Mouse (Mus musculus) gastrocnemius, postnatal 36 days (tissue): ENCODE results near the gene Rbpms2. TPM values are rescaled to one million over a fixed set of nuclear protein-coding genes. Genes with fewer than 3 reads are reported as not detected.

Source experiments
- DNase-seq, 2 experiments: peaks; one replicate each; pipeline ENCODE4 v3.0.0; 2022
- intact Hi-C: fragments of 180-260 bp; cut with DNase I; formaldehyde crosslinking; loops from one replicate; pipeline ENCODE4 v1.15.1; 2025
- total RNA-seq, 2 experiments: library from RNA; stranded (reverse); gene quantifications; 2 replicates each; pipeline ENCODE4 v1.2.3; 2021

Rbpms2 gene
- total RNA-seq, 2 experiments from 2014 or later = 1.7 to 1.9 TPM

DNA sequence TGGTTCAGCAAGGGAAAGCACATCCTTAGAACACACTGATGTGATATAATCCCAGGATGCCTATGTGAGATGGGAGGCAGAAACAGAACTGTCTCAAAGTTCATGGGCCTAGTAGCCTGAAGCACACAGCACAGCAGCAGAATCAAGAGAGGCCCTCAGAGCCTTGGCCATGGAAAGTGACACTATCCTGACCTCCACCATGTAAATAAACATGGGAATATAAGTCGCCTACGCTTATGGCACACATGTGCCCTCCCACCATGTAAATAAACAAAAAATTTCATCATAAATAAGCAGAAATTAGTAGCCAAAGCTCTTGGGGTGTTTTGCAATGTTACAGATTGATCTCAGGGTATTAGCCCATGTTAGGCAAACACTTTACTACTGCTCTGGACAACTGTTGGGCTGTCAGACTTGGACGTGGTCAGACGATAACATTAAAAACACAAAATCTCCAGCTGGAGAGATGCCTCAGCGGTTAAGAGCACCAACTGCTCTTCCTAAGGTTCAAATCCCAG lies 17.4 kb upstream of the Rbpms2 start:
- intact Hi-C loops = no loop called here
- DNase-seq = no peak

DNA sequence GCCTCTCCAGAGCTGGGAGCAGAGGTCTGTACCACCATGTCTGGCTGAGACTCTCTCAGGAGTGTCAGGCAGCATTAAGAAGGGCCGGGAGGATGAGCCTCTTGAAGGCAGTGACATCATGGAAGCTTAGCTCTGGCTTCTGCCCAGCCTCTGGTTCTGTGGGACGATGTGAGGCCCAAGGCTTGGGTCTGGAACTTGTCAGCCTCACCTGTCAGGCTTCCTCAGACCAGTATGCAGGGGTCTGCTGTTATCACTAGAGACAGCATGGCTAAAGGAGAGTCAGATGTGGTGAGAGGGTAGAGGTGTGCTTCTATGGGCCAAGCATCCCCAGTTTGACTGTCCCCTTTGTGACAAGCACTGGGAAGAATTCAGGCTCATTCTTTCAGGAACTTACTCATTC lies 16.4 kb upstream of the Rbpms2 start:
- intact Hi-C loops = no loop called here
- no peak for DNase-seq

DNA sequence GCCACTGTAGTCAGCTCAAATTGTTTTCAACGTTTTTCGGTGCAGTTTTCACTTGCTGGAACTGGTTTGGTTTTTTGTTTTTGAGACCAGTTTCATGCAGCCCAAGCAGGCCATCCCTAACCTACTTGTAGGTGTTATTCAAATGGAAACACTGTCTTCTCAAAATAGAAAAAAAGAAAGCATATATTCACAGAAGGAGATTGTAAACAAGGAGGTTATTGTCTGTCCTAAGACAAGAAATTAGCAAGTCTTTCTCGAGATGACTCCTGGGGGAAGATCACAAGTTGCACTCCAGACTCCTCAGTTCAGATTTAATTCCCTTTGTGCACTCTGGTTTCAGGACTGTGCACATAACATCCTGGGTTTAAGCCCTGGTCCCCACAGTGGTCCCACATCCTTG lies 10.1 kb upstream of the Rbpms2 start:
- no peak for DNase-seq
- intact Hi-C loops = no loop called here

DNA sequence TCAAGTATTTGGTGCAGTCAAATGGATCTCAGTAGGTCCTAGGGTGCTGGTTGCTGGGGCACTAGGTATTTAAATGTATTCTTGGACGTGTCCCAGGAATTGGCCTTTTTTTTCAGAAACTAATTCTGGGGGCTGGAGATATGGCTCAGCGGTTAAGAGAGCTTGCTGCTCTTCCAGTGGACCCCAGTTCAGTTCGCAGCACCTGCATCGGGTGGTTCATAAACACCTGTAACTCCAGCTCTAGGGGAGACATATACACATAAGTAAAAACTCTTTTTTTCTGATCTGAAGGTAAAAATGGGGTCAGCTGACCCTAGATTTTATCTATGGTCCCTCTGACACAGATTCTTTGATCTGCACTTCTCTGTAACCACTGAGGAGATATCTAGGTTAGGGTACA lies 8.3 kb upstream of the Rbpms2 start:
- intact Hi-C loops = no loop called here
- DNase-seq = no peak

DNA sequence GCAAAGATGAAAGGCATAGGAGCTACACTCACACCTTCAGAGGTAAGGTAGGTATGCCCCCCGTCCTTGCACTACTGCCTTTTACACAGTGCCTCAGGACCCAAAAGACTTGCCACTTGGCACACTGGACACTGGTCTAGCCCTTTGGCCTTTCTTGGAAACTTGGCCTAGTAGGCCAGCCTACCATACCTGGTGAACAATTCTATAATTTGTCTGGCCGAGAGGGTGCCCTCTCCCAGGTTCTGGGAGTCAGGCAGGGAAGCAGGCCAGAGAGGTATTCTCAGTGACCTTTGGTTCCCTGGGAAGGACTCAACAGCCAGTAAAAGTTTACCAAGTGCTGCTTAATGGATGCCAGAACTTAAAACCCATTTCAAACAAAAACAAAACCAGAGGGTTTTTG lies 7.8 kb upstream of the Rbpms2 start:
- no peak for DNase-seq
- intact Hi-C loops = no loop called here

DNA sequence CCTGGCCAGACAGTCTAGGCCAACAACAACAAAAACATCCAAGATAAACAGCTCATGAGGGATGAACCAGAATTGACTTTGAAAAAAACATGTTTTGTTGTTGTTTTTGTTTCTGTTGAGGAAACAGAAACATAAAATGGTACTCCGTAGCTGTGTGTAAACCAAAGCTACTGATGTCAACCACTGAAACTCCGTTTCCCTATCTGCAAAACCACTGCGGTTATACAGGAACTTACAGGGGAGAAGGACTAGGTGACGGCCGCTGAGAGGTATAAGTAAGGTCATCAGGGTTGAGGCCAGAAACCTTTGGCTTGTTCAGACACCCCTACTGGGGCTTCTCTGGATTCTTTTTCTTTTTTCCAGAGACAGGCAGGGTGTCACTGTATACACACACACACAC lies 6.6 kb upstream of the Rbpms2 start:
- DNase-seq = no peak
- intact Hi-C loops = no loop called here

DNA sequence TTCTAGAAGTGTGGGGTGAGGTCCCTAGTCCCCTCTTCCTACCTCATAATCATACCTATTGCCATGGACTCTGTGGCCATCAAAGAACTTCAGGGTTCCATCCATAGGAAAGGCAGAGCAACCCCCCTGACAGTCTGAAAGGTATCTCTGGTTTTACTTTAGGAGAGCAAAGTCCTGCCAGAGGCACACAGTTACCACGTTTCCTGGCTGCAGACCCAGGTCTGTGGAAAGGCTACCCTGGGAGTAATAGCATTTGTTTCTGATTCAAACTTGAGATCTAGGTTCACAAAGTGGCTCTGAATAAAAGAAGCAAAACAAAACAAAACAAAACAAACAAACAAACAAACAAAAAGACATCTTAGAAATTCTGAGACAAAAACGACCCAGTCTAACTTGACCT lies 5.2 kb upstream of the Rbpms2 start:
- no peak for DNase-seq
- intact Hi-C loops = no loop called here

DNA sequence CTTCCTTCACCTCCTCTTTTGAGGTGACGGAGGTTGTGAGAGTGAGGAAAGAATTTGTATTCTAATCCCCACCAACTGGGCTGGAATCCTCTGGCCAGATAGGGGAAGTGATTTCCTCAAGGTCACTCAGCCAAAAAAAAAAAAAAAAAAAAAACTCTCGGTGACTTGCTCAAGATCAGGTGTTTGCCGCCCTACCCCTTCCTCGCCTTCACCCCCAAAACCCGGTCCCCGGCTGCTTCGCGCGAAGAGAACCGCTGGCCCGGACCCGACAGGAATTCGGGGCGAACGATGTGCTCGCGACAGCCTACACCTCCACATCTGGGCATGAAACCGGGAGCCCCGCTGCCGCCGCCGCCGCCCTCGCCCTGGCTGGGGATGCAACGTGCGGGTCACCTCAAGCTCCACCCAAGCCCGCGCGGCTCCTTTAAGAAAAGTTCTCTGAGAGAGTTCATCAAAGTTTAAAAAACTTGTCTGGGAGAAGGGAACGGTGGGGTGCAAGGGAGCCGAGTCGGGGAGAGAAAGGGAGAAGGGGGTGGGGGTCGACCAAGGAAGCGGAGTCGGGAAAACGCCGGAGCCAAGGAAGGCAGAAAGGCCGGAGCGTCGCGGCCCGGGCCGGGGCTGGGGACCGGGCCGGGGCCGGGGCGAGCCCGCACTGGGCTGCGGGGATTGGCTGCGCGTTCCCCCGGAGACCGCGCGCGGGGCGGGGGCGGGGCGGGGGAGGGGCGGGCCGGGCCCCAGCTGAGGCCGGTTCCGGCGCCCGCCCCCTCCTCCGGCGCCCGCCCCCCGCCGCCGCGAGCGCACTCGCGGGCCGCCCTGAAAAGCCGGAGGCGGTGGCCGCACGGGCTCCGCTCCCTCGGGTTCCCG lies 551 bp downstream of the Rbpms2 start:
- intact Hi-C loops = no loop called here
- DNase-seq = peak; percentile 29 to 37

DNA sequence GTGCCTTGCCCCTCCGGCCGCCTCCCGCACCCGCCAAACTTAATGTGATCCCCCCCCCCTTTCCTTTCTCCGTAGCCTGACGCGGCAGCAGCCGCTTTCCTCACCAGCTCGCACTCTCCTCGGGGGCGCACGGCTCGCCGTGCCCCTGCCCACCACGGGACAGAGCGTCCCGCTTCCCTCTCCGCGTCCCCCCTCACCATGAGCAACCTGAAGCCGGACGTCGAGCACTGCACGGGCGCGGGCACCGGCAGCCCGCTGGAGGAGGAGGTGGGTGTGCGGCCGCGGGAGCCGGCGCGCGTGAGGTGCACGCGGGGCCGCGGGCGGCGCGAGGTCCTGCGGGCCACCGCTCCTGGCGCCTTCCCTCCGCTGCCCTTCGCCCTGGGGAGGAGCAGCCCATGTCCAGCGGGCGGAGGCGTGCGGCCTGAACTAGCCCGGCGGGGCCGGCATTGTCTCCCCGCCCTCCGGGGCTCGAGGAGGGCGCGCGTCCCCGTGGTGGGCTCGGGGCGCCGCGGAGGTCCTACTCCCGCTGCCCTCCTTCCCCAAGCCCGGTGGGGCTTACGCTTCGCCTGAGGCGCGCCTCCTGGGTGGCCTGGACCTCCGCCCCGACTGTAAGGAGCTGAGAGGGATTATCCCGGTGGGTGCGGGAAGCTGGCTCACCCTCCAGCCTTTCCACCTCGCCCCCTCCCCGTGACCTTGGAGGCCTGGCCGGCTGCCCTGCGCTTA lies 1.3 kb downstream of the Rbpms2 start:
- DNase-seq = peak in 1 of 2 experiments; percentile 20
- intact Hi-C loops = no loop called here

DNA sequence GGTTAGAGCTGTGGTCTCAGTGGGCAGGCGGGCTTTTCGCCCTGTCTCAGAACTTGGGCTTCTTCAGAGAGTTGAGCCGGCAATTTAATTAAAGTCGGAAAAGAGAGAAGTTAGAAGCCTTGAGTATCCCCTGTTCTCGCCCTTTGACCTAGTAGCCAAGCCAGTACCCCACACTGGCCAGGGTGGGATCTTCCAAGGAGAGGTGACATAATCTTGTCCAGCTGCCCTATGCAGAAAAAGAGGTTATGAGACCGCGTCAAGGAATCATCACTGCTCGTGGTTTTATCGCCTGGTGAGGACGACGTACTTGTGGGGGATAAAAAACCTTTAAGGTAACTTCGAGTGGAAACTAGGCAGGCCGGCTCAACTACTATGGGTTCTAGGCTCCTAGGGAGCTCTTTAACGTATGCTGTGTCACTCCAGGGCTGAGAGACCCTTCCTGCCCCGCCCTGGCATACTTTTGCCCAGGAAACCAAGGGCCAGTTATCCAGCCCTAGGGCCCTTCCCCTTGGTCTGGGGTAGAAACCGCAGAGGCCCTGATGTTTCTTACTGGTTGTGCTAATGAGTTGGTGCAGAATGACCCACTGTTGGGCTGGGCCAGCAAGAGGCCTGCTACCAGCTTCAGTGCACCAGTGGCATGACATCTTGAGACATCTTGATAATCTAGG lies 2.0 kb downstream of the Rbpms2 start:
- intact Hi-C loops = no loop called here
- DNase-seq = no peak

DNA sequence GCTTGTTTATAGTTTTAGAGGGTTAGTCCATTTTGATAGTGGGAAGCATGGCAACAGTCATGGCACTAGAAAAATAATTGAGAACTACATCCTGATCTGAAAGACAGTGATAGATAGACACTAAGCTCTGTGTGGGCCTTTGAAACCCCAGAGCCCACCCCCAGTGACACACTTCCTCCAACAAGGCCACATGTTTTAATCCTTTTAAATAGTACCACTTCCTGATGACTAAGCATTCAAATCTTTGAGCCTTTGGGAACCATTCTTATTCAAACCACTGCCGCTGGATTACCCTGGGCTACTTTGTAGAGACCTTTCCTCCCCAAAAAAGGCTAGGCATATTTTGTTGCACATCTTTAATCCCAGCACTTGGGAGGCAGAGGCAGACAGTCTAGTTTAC lies 6.3 kb downstream of the Rbpms2 start:
- intact Hi-C loops = no loop called here
- DNase-seq = no peak

DNA sequence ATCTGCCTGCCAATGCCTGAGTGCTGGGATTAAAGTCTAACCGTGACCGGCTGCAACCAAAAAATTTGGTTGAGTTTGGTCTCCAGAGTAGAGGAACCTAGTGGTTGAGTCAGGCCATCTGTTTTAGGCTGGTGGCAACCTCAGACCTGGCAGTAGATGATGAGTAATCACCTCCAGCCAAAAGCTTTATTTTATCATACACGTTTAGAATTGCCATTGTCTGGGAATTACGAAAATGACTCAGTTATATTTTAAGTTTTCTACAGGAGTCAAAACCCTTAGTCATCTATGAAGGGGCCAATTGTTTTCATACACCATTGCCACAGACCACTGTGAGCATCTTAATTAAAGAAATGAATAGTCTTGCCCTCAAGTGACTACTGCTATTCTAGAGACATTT lies 7.5 kb downstream of the Rbpms2 start:
- intact Hi-C loops = no loop called here
- DNase-seq = no peak

DNA sequence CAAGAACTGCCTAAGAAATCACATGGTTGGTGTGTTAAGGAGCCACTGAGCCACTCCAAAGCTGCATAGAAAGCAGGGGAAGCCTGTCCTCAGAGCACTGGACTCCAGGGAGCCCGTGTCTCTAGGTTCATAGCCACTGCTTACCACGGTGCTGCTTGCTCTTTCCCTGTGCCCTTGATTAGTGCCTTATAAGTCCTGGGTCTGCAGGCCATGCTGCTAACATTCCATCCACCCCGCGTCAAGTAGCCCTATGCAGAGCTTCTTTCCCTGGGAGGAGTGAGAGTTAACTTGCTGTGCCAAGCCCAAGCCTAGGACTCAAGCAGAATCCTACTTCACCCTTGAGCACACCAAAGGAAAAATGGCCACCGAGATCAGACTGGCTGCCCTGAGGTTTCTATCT lies 9.6 kb downstream of the Rbpms2 start:
- intact Hi-C loops = no loop called here
- no peak for DNase-seq

DNA sequence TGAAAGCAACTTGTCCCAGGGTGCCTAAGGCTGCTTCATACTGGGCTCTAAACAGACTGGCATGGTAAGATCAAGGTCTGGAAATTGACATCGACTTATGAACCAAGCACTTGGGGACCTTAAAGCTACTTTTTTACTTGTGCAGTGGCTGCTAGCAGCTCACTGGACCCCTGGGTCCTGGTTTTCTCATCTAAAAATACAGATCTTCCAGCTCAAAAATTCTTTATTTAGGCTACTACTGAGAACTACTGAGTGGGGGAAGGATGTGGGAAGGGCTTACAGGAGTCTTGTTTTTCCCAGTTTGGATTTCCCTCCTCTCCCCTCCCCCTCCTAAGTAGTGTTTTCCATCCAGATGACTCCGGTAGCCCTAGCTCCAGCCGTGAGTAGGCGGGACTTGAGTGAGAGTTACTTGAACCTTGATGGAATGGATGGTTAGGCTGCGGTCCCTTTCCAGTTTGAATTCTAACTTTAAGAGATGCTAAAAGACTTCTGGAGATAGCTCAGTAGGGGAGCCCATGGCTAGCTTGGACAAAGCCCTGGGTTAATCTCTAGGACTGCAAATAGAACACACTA lies 11.5 kb downstream of the Rbpms2 start:
- DNase-seq = no peak
- intact Hi-C loops = no loop called here

DNA sequence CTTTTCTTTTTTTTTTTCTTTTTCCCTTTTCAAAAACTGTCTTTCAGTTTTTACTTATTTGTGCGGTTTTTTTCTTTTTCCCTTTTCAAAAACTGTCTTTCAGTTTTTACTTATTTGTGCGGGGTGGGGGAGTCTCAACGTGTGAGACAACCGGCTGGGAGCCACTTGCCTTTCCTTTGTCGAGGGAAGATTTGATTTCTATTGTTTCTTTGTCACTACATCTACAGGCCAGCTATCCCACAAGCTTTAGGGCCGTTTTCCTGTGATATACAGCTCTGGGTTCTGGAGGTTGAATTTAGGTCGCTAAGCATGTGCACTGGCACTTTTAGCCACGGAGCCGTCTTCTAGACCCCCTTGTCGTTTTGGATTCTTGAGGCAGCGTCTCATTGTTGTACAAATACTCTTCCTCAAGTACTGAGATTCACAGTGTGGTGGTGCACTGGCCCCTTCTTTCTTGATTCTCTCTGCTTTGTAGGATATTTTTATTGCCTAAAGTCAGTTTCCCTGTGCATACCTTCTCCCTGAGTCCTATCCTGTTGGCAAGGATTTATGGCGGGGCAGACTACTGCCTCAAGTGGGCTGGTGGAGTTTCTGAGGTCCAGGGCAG lies 12.1 kb downstream of the Rbpms2 start:
- no peak for DNase-seq
- intact Hi-C loops = no loop called here

DNA sequence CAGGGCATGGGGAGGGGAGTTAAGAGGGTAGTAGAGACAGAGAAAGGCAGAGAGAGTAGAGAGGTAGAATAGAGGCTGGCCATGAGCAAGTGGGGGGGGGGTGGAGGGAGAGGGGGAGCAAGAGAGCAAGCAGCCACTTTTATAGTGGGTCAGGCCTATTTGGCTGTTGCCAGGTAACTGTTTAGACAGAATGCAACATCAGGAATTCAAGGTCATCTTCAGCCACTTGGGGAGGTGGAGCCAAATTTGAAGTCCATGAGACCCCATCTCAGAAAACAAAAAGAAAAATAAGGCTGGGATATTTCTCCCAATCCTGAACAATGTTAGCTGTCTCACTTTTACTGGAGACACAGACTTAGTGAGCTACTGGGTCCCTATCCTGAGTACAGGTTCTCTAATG lies 13.1 kb downstream of the Rbpms2 start:
- no peak for DNase-seq
- intact Hi-C loops = no loop called here

DNA sequence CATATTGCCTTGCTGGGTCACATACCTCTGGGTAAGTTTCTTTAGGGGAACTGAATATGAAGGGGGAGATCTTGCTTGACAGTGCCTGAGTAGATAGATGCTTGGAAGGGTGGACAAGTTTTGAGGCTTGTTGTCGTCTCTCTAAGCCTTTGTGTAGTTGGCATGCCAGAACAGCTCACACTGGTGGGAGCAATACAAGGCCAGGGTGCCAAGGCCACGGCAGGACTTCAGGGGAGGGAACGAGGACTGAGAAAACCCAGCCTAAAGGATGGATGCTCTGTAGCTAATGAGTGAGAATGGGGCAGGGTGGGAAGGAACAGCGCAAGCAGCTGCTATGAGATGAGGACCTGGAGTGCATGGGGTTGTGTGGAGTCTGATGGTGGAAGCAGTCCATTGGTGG lies 15.5 kb downstream of the Rbpms2 start:
- intact Hi-C loops = no loop called here
- no peak for DNase-seq

DNA sequence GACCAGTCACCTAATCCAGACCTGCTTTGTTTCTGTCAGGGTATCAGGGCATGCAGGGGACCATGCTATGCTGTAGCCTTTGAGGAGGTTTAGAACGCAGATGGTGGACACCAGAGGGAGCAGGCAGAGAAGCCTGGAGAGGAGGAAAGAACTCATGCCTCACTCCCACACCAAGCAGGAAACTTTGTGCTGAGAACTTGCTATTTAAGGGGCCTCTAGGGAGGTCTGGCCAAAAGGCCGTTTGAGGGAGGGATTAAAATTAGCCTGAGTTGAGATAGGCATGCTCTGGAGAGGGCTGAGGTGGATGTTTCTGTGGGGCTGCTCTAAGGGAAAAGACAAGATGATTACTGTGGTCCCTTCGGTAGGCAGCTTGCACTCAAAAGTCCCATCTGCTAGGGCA lies 16.5 kb downstream of the Rbpms2 start:
- intact Hi-C loops = no loop called here
- DNase-seq = no peak

DNA sequence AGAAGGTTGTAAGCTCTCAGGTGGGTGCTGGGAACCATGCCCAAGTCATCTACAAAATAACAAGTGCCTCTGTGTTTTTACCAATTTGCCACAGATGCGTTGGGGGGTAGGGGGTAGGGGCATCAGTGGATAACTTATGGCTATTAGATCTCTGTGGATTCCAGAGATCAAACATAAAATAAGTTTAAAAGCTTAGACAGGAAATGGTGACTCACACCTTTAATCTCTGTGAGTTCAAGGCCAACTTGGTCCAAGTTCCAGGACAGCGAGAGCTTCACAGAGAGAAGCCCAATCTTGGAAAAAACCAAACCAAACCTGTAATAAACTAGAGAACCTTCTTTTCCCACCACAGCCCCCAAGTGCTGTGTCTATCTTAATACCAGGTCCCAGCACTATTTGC lies 17.3 kb downstream of the Rbpms2 start:
- no peak for DNase-seq
- intact Hi-C loops = no loop called here

DNA sequence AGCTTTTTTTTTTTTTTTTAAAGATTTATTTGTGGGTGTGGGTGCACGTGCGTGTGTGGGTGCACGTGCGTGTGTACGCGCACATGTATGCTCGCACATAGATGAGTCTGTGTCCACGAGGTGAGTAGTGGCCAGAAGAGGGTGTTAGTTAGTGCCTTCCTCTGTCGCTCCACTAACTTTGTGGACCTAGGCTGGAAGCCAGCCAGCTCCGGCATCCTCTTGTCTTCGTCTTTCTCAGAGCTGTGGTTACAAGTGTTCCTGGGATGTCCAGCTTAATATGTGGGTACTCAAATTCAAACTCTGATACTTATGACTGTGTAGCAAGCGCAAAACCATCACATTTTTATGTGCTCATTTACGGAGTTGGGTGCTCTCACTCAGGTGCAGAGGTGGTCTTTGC lies 19.3 kb downstream of the Rbpms2 start:
- intact Hi-C loops = no loop called here
- no peak for DNase-seq

DNA sequence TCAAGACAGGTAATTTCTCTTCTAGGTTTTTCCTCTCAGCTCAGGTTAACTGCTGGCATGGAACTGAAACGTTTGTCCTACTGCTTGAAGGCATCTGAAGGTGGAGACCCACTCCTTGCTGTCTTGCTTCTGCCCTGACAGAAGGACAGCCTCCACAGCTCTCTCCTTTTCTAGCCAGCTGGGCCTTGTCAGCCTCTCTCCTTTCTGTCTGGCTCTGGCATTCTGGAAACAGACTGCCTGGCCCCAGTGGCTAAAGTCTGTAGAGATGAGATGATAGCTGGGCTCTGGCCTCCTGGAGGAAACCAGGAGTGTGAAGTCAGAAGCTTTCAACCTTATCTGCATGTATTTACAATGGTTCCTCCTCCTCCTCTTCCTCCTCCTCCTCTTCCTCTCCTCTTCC lies 20.5 kb downstream of the Rbpms2 start:
- intact Hi-C loops = no loop called here
- DNase-seq = no peak
